Comparison of ENCODE assay signal across 20 mouse cellular contexts in genomic region chr15:64445076-64445475, GRCm38 (mm10).
A peak's percentile ranks its signal among the peaks of the same experiment; 100 is the strongest.
DNase-seq lines count a peak whose midpoint lies in the region; ATAC-seq and TF ChIP-seq lines count a peak whose summit lies in the region.
"Had no signal": no experiment of that assay in that cellular context is flagged by ENCODE, and none has a peak within 500 bp of the region (broad histone marks: within the 10 kb centered on the region; RNA-seq: fewer than 3 reads in every experiment).

No protein-coding gene starts in this region.

- no peaks in the 10 kb centered on the region for H3K4me1 ChIP-seq in embryonic facial prominence, embryonic 14.5 days (ENCODE audit: control insufficient read depth, insufficient read depth, low read length)
- H3K4me1 ChIP-seq in embryonic facial prominence, embryonic 10.5 days: no peaks in the 10 kb centered on the region
- H3K4me1 ChIP-seq in liver, adult 2 months (ENCODE audit: control insufficient read depth, insufficient read depth, low read length): peaks cover 11% of the 10 kb centered on the region
- no peaks in the 10 kb centered on the region for H3K4me1 ChIP-seq in liver, embryonic 12.5 days
- H3K4me1 ChIP-seq in forebrain, embryonic 15.5 days: peaks cover 31% of the 10 kb centered on the region
- H3K4me1 ChIP-seq: embryonic facial prominence, embryonic 12.5 days; heart, embryonic 10.5 days; hindbrain, embryonic 10.5 days; midbrain, embryonic 15.5 days had no signal

- ATAC-seq in embryonic facial prominence, embryonic 14.5 days (ENCODE audit: low read depth): no peak
- no peak for ATAC-seq in liver, embryonic 12.5 days
- peak; percentile 81 for ATAC-seq in forebrain, embryonic 15.5 days (replicated peaks)
- ATAC-seq: CD4-positive, CD25-positive, alpha-beta regulatory T cell, adult 4 months; midbrain, embryonic 15.5 days had no signal

- 64% methylated on average over 4 of the region's 4 CpGs for WGBS in embryonic facial prominence, embryonic 14.5 days
- 79% methylated on average over 4 of the region's 4 CpGs for whole genome bisulfite sequencing in embryonic facial prominence, embryonic 10.5 days
- WGBS in liver, adult 2 months: 55% methylated on average over 4 of the region's 4 CpGs
- 51% methylated on average over 4 of the region's 4 CpGs for WGBS in liver, embryonic 12.5 days (ENCODE audit: insufficient replicate concordance)
- WGBS in forebrain, embryonic 15.5 days: 14% methylated on average over 4 of the region's 4 CpGs

- no peak overlapping the region for H3K9ac ChIP-seq in embryonic facial prominence, embryonic 14.5 days (ENCODE audit: low read depth, low read length)
- H3K9ac ChIP-seq in liver, adult 2 months (ENCODE audit: low read depth, low read length): no peak overlapping the region
- H3K9ac ChIP-seq in liver, embryonic 12.5 days: no peak overlapping the region
- no peak overlapping the region for H3K9ac ChIP-seq in forebrain, embryonic 15.5 days (replicated peaks)
- H3K9ac ChIP-seq: embryonic facial prominence, embryonic 12.5 days; limb, embryonic 12.5 days; liver, embryonic 14.5 days; midbrain, embryonic 15.5 days had no signal

- TF ChIP-seq CTCF in liver, adult 2 months (IDR thresholded peaks at IDR 0.05; ENCODE audit: low read depth, low read length): no peak

- peak; percentile 24 for DNase-seq in embryonic facial prominence, embryonic 14.5 days (ENCODE audit: low spot score)
- DNase-seq in embryonic facial prominence, embryonic 10.5 days (ENCODE audit: low spot score): no peak
- peak; percentile 45 for DNase-seq in liver, adult 2 months (ENCODE audit: extremely low read depth, low read depth, low spot score)
- DNase-seq in Muller cell, postnatal 12 days (ENCODE audit: inconsistent ontology term): peak; percentile 66
- DNase-seq in embryo, embryonic 10.5 days (ENCODE audit: low spot score): no peak
- DNase-seq: adrenal gland, postnatal 25 days; cerebellum, adult 18-20 months; gastrocnemius, postnatal 36 days; kidney, adult 18-20 months; kidney, postnatal 14 days; thymus, postnatal 25 days had no signal

- no peaks in the 10 kb centered on the region for H3K27me3 ChIP-seq in embryonic facial prominence, embryonic 14.5 days (replicated peaks; ENCODE audit: control insufficient read depth, insufficient read depth, low read length)
- no peaks in the 10 kb centered on the region for H3K27me3 ChIP-seq in embryonic facial prominence, embryonic 10.5 days (replicated peaks; ENCODE audit: low read depth, poor library complexity, severe bottlenecking)
- H3K27me3 ChIP-seq in liver, adult 2 months (ENCODE audit: control insufficient read depth, insufficient read depth, low read length): no peaks in the 10 kb centered on the region
- H3K27me3 ChIP-seq in liver, embryonic 12.5 days (replicated peaks): no peaks in the 10 kb centered on the region
- H3K27me3 ChIP-seq in forebrain, embryonic 15.5 days: no peaks in the 10 kb centered on the region
- H3K27me3 ChIP-seq: embryonic facial prominence, embryonic 12.5 days; limb, embryonic 12.5 days; midbrain, embryonic 15.5 days had no signal

- no peak for TF ChIP-seq POLR2A in liver, adult 2 months (IDR thresholded peaks at IDR 0.05; ENCODE audit: extremely low read depth, insufficient read depth, low read length)

- no peaks in the 10 kb centered on the region for H3K79me2 ChIP-seq in liver, adult 2 months (ENCODE audit: control insufficient read depth, insufficient read depth, low read length)

- H3K27ac ChIP-seq in embryonic facial prominence, embryonic 14.5 days (replicated peaks; ENCODE audit: low read depth, low read length): no peak overlapping the region
- no peak overlapping the region for H3K27ac ChIP-seq in embryonic facial prominence, embryonic 10.5 days (replicated peaks)
- H3K27ac ChIP-seq in liver, adult 2 months (replicated peaks; ENCODE audit: insufficient read depth, low read depth, low read length): no peak overlapping the region
- no peak overlapping the region for H3K27ac ChIP-seq in liver, embryonic 12.5 days
- H3K27ac ChIP-seq in forebrain, embryonic 15.5 days (replicated peaks): peak overlapping the region; percentile 46; the same call in 1 of the 2 replicates
- H3K27ac ChIP-seq: embryonic facial prominence, embryonic 12.5 days; heart, embryonic 10.5 days; hindbrain, embryonic 10.5 days; limb, embryonic 12.5 days; liver, embryonic 14.5 days; midbrain, embryonic 15.5 days had no signal

- no peaks in the 10 kb centered on the region for H3K9me3 ChIP-seq in embryonic facial prominence, embryonic 14.5 days (ENCODE audit: control insufficient read depth, low read length)
- H3K9me3 ChIP-seq in embryonic facial prominence, embryonic 10.5 days: no peaks in the 10 kb centered on the region
- H3K9me3 ChIP-seq in liver, embryonic 12.5 days (replicated peaks): no peaks in the 10 kb centered on the region
- H3K9me3 ChIP-seq in forebrain, embryonic 15.5 days: no peaks in the 10 kb centered on the region
- H3K9me3 ChIP-seq: embryonic facial prominence, embryonic 12.5 days; heart, embryonic 10.5 days; hindbrain, embryonic 10.5 days; limb, embryonic 12.5 days; midbrain, embryonic 15.5 days had no signal

- H3K4me3 ChIP-seq in embryonic facial prominence, embryonic 14.5 days (ENCODE audit: low read depth, low read length): no peak overlapping the region
- no peak overlapping the region for H3K4me3 ChIP-seq in embryonic facial prominence, embryonic 10.5 days
- no peak overlapping the region for H3K4me3 ChIP-seq in liver, adult 2 months (ENCODE audit: insufficient read depth, low read depth, low read length)
- no peak overlapping the region for H3K4me3 ChIP-seq in liver, embryonic 12.5 days
- no peak overlapping the region for H3K4me3 ChIP-seq in forebrain, embryonic 15.5 days
- H3K4me3 ChIP-seq: embryonic facial prominence, embryonic 12.5 days; heart, embryonic 10.5 days; hindbrain, embryonic 10.5 days; limb, embryonic 12.5 days; midbrain, embryonic 15.5 days had no signal

- H3K36me3 ChIP-seq in embryonic facial prominence, embryonic 14.5 days (ENCODE audit: control insufficient read depth, insufficient read depth, low read length): no peaks in the 10 kb centered on the region
- no peaks in the 10 kb centered on the region for H3K36me3 ChIP-seq in embryonic facial prominence, embryonic 10.5 days (replicated peaks)
- no peaks in the 10 kb centered on the region for H3K36me3 ChIP-seq in liver, adult 2 months (ENCODE audit: control insufficient read depth, insufficient read depth, low read length)
- H3K36me3 ChIP-seq in liver, embryonic 12.5 days: no peaks in the 10 kb centered on the region
- H3K36me3 ChIP-seq in forebrain, embryonic 15.5 days: no peaks in the 10 kb centered on the region
- H3K36me3 ChIP-seq: embryonic facial prominence, embryonic 12.5 days; heart, embryonic 10.5 days; hindbrain, embryonic 10.5 days; limb, embryonic 12.5 days; midbrain, embryonic 15.5 days had no signal

- no peak overlapping the region for H3K4me2 ChIP-seq in embryonic facial prominence, embryonic 14.5 days (ENCODE audit: low read depth, low read length)
- H3K4me2 ChIP-seq in liver, embryonic 12.5 days: no peak overlapping the region
- no peak overlapping the region for H3K4me2 ChIP-seq in forebrain, embryonic 15.5 days (replicated peaks)
- H3K4me2 ChIP-seq: embryonic facial prominence, embryonic 12.5 days; limb, embryonic 12.5 days; midbrain, embryonic 15.5 days had no signal

Comparison
In these comparisons a context has a peak if more than half of its experiments do, and no peak if none do; other contexts are left out.
1. DNase-seq: peak in embryonic facial prominence, embryonic 14.5 days (single experiment), liver, adult 2 months (single experiment) and Muller cell, postnatal 12 days (single experiment); none in embryonic facial prominence, embryonic 10.5 days (single experiment) and embryo, embryonic 10.5 days (single experiment).